Mouse (Mus musculus): ENCODE data around the gene Cdh22.

GRCm38 (mm10) chr2:165238416-165239145, 3.9 kb upstream of the Cdh22 start:
- TF ChIP-seq GATA1 (IDR thresholded peaks at IDR 0.05; ENCODE audit: low read length) (no peak), TAL1 (IDR thresholded peaks at IDR 0.05; ENCODE audit: low read length) (no peak)

Data from erythroblast, embryonic 14.5 days (primary cell).